20 mouse cellular contexts compared by ENCODE assay signal in the genomic region with DNA sequence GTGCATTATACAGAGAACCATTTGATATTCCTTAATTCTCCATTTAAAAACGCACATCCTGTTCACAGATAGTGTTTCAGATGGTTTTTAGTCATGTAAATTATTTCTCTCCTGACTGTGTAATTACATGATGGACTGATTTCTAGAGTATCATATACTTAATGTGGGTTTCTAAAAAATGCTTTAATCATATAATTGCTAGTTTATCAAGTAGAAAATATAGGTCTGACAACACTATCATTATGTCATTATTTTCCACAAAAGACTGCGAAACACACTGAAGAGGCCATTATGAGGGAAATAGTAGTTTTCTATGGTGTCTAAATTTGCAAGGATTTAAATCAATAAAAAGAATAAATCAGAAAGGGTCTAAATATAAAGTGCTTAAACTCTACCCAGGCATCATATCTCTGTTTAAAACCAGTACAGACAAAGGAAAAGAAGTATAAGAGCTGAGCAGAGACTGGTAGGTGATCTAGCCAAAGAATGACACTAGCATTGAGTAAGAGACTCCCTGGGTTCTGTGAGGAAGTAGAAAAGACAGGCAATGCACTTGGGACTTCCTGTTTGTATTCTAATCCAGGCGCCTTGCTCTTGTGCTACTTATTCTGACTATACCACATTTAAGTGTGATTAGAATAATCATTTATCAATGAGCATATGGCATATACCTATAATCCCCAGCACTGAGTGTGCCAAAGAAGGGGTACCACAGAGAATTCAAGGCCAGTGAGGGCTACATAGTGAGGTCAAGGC.
A peak's percentile ranks its signal among the peaks of the same experiment; 100 is the strongest.
DNase-seq lines count a peak whose midpoint lies in the region; ATAC-seq lines count a peak whose summit lies in the region.
"Had no signal": no experiment of that assay in that cellular context is flagged by ENCODE, and none has a peak within 500 bp of the region (broad histone marks: within the 10 kb centered on the region; RNA-seq: fewer than 3 reads in every experiment).

No protein-coding gene starts in this region.

- ATAC-seq in forebrain, embryonic 14.5 days = no peak
- ATAC-seq in forebrain, embryonic 15.5 days (replicated peaks) = no peak
- ATAC-seq in CD4-positive, CD25-positive, alpha-beta regulatory T cell, adult 4 months = peak; percentile 70
- ATAC-seq in common myeloid progenitor, adult 5-6 weeks (replicated peaks; ENCODE audit: low read depth, poor library complexity, severe bottlenecking) = peak; percentile 87
- ATAC-seq in monocyte, adult 5-6 weeks (replicated peaks; ENCODE audit: insufficient number of reproducible peaks, low FRiP score, low TSS enrichment, poor library complexity, severe bottlenecking) = peak; percentile 96
- ATAC-seq: hindbrain, postnatal 0 days; midbrain, embryonic 16.5 days had no signal

- 73% methylated on average over 3 of the region's 3 CpGs for WGBS in forebrain, embryonic 14.5 days
- 68% methylated on average over 3 of the region's 3 CpGs for WGBS in forebrain, embryonic 15.5 days

- no peak overlapping the region for H3K4me2 ChIP-seq in forebrain, embryonic 14.5 days (ENCODE audit: low read length)
- H3K4me2 ChIP-seq in forebrain, embryonic 15.5 days (replicated peaks) = no peak overlapping the region
- H3K4me2 ChIP-seq: heart, embryonic 13.5 days; kidney, embryonic 15.5 days; lung, embryonic 15.5 days had no signal

- H3K27ac ChIP-seq in forebrain, embryonic 14.5 days (ENCODE audit: low read depth, low read length) = no peak overlapping the region
- H3K27ac ChIP-seq in forebrain, embryonic 15.5 days (replicated peaks) = no peak overlapping the region
- H3K27ac ChIP-seq: heart, embryonic 13.5 days; hindbrain, postnatal 0 days; kidney, embryonic 15.5 days; lung, embryonic 15.5 days; stomach, postnatal 0 days had no signal

- DNase-seq in forebrain, embryonic 14.5 days (ENCODE audit: low spot score) = peak; percentile 58
- no peak for DNase-seq in lung, adult 18-20 months
- no peak for DNase-seq in kidney, postnatal 4 days
- DNase-seq in layer of hippocampus, adult 9-10 months (ENCODE audit: low spot score) = no peak
- DNase-seq: cerebellum, adult 18-20 months; gastrocnemius, postnatal 36 days; heart, postnatal 36 days; liver; spleen, adult 18-20 months; thymus, postnatal 25 days had no signal

- no peak overlapping the region for H3K4me3 ChIP-seq in forebrain, embryonic 14.5 days (ENCODE audit: low read depth, low read length)
- H3K4me3 ChIP-seq in forebrain, embryonic 15.5 days = no peak overlapping the region
- H3K4me3 ChIP-seq: heart, embryonic 13.5 days; kidney, embryonic 15.5 days; lung, embryonic 15.5 days had no signal

- no peaks in the 10 kb centered on the region for H3K36me3 ChIP-seq in forebrain, embryonic 14.5 days (ENCODE audit: control insufficient read depth, insufficient read depth, low read length)
- H3K36me3 ChIP-seq in forebrain, embryonic 15.5 days = no peaks in the 10 kb centered on the region
- H3K36me3 ChIP-seq: heart, embryonic 13.5 days; kidney, embryonic 15.5 days; lung, embryonic 15.5 days had no signal

- no peaks in the 10 kb centered on the region for H3K27me3 ChIP-seq in forebrain, embryonic 14.5 days (replicated peaks; ENCODE audit: control insufficient read depth, insufficient read depth, low read length)
- no peaks in the 10 kb centered on the region; the same call in 1 of the 2 replicates for H3K27me3 ChIP-seq in forebrain, embryonic 15.5 days
- H3K27me3 ChIP-seq: heart, embryonic 13.5 days; kidney, embryonic 15.5 days; lung, embryonic 15.5 days had no signal

- no peak overlapping the region for H3K9ac ChIP-seq in forebrain, embryonic 14.5 days (ENCODE audit: low read length)
- no peak overlapping the region for H3K9ac ChIP-seq in forebrain, embryonic 15.5 days (replicated peaks)
- H3K9ac ChIP-seq: heart, embryonic 13.5 days; kidney, embryonic 15.5 days; lung, embryonic 15.5 days had no signal

- no peaks in the 10 kb centered on the region for H3K9me3 ChIP-seq in forebrain, embryonic 14.5 days (replicated peaks; ENCODE audit: control insufficient read depth, low read length)
- no peaks in the 10 kb centered on the region for H3K9me3 ChIP-seq in forebrain, embryonic 15.5 days
- H3K9me3 ChIP-seq: heart, embryonic 13.5 days; kidney, embryonic 15.5 days; lung, embryonic 15.5 days had no signal

- no peaks in the 10 kb centered on the region for H3K4me1 ChIP-seq in forebrain, embryonic 14.5 days (ENCODE audit: control insufficient read depth, insufficient read depth, low read length)
- H3K4me1 ChIP-seq in forebrain, embryonic 15.5 days = no peaks in the 10 kb centered on the region
- H3K4me1 ChIP-seq: lung, embryonic 15.5 days had no signal

Comparison
In these comparisons a context has a peak if more than half of its experiments do, and no peak if none do; other contexts are left out.
1. ATAC-seq: peak in CD4-positive, CD25-positive, alpha-beta regulatory T cell, adult 4 months (single experiment), common myeloid progenitor, adult 5-6 weeks (single experiment) and monocyte, adult 5-6 weeks (single experiment); none in forebrain, embryonic 14.5 days (single experiment) and forebrain, embryonic 15.5 days (single experiment).